In genomic region chr6:97116896-97117295, GRCm38 (mm10) we compare ENCODE assay signal across 20 mouse cellular contexts. TPM values are rescaled to one million over a fixed set of nuclear protein-coding genes. Genes with fewer than 3 reads are reported as not detected.
A peak's percentile ranks its signal among the peaks of the same experiment; 100 is the strongest.
DNase-seq lines count a peak whose midpoint lies in the region; ATAC-seq and TF ChIP-seq lines count a peak whose summit lies in the region.
"Had no signal": no experiment of that assay in that cellular context is flagged by ENCODE, and none has a peak within 500 bp of the region (broad histone marks: within the 10 kb centered on the region; RNA-seq: fewer than 3 reads in every experiment).

No protein-coding gene starts in this region.

- peak in 1 of 2 experiments; percentile 35; a peak in 1 of 4 replicates for TF ChIP-seq EP300 in MEL (IDR thresholded peaks at IDR 0.05; ENCODE audit: low read depth in 1 of 2, low read length in 2 of 2)

- H3K27me3 ChIP-seq in G1E (ENCODE audit: insufficient read depth, low read length) (no peaks in the 10 kb centered on the region), MEL (ENCODE audit: control insufficient read depth in 1 of 2, insufficient read depth in 2 of 2, low read length in 2 of 2) (no peaks in the 10 kb centered on the region)
- H3K27me3 ChIP-seq in liver, embryonic 13.5 days: no peaks in the 10 kb centered on the region
- no peaks in the 10 kb centered on the region for H3K27me3 ChIP-seq in embryonic facial prominence, embryonic 10.5 days (replicated peaks; ENCODE audit: low read depth, poor library complexity, severe bottlenecking)
- H3K27me3 ChIP-seq: heart, embryonic 13.5 days; hindbrain, embryonic 15.5 days; Patski had no signal

- no peak for TF ChIP-seq RAD21 in MEL (IDR thresholded peaks at IDR 0.05; ENCODE audit: low read depth, low read length)

- H3K4me1 ChIP-seq in G1E (ENCODE audit: insufficient read depth, low read depth, low read length): peaks cover 11% of the 10 kb centered on the region
- H3K4me1 ChIP-seq in MEL (ENCODE audit: control insufficient read depth in 1 of 2, insufficient read depth in 2 of 2, low read length in 2 of 2): no peaks in the 10 kb centered on the region
- H3K4me1 ChIP-seq in liver, embryonic 13.5 days (replicated peaks): peaks cover 12% of the 10 kb centered on the region
- no peaks in the 10 kb centered on the region for H3K4me1 ChIP-seq in embryonic facial prominence, embryonic 10.5 days
- H3K4me1 ChIP-seq: forebrain, embryonic 10.5 days; heart, embryonic 13.5 days; hindbrain, embryonic 15.5 days had no signal

- 29% methylated on average over 5 of the region's 5 CpGs for WGBS in liver, embryonic 13.5 days (ENCODE audit: insufficient replicate concordance)
- 87% methylated on average over 5 of the region's 5 CpGs for WGBS in embryonic facial prominence, embryonic 10.5 days

- no peak overlapping the region for H3K4me2 ChIP-seq in liver, embryonic 13.5 days
- H3K4me2 ChIP-seq: heart, embryonic 13.5 days; hindbrain, embryonic 15.5 days had no signal

- no peak overlapping the region for H3K27ac ChIP-seq in MEL (ENCODE audit: control insufficient read depth, low read depth, low read length)
- no peak overlapping the region for H3K27ac ChIP-seq in liver, embryonic 13.5 days
- H3K27ac ChIP-seq in embryonic facial prominence, embryonic 10.5 days (replicated peaks): no peak overlapping the region
- H3K27ac ChIP-seq: forebrain, embryonic 10.5 days; heart, embryonic 13.5 days; hindbrain, embryonic 15.5 days had no signal

- H3K9me3 ChIP-seq in G1E (replicated peaks): no peaks in the 10 kb centered on the region
- no peaks in the 10 kb centered on the region for H3K9me3 ChIP-seq in MEL (replicated peaks; ENCODE audit: insufficient read depth, low read length)
- no peaks in the 10 kb centered on the region for H3K9me3 ChIP-seq in liver, embryonic 13.5 days (replicated peaks)
- H3K9me3 ChIP-seq in embryonic facial prominence, embryonic 10.5 days: no peaks in the 10 kb centered on the region
- H3K9me3 ChIP-seq: forebrain, embryonic 10.5 days; heart, embryonic 13.5 days; hindbrain, embryonic 15.5 days had no signal

- no peak for TF ChIP-seq POLR2A in MEL (IDR thresholded peaks at IDR 0.05; ENCODE audit: control insufficient read depth in 1 of 2, insufficient read depth in 1 of 2, low read depth in 1 of 2, low read length in 2 of 2, poor library complexity in 1 of 2)

- no peak for DNase-seq in G1E (ENCODE audit: low spot score)
- no peak for DNase-seq in MEL (ENCODE audit: low read depth, low spot score)
- no peak for DNase-seq in liver, embryonic 13.5 days
- no peak for DNase-seq in embryonic facial prominence, embryonic 10.5 days (ENCODE audit: low spot score)
- DNase-seq: adrenal gland, postnatal 14 days; cerebellum, adult 18-20 months; cerebellum, adult 9-11 months; cerebellum, postnatal 36 days; gastrocnemius, postnatal 36 days; heart, postnatal 36 days had no signal

- no peak overlapping the region for H3K9ac ChIP-seq in MEL (ENCODE audit: control insufficient read depth, low read depth, low read length, poor library complexity, severe bottlenecking)
- no peak overlapping the region for H3K9ac ChIP-seq in liver, embryonic 13.5 days
- H3K9ac ChIP-seq: heart, embryonic 13.5 days; hindbrain, embryonic 15.5 days had no signal

- H3K79me2 ChIP-seq in MEL (ENCODE audit: control insufficient read depth, insufficient read depth, low read length, poor library complexity): no peaks in the 10 kb centered on the region

- H3K36me3 ChIP-seq in G1E (replicated peaks) (peaks cover 60% of the 10 kb centered on the region), MEL (ENCODE audit: control insufficient read depth in 1 of 2, insufficient read depth in 2 of 2, low read length in 2 of 2) (no peaks in the 10 kb centered on the region)
- H3K36me3 ChIP-seq in liver, embryonic 13.5 days: no peaks in the 10 kb centered on the region
- H3K36me3 ChIP-seq in embryonic facial prominence, embryonic 10.5 days (replicated peaks): peaks cover 14% of the 10 kb centered on the region

- H3K4me3 ChIP-seq in G1E (ENCODE audit: low read depth, low read length) (no peak overlapping the region), MEL (ENCODE audit: control insufficient read depth in 1 of 2, insufficient read depth in 1 of 2, low read depth in 2 of 2, low read length in 2 of 2) (no peak overlapping the region)
- H3K4me3 ChIP-seq in liver, embryonic 13.5 days (replicated peaks): no peak overlapping the region
- no peak overlapping the region for H3K4me3 ChIP-seq in embryonic facial prominence, embryonic 10.5 days
- H3K4me3 ChIP-seq: erythroblast, embryonic 14.5 days; forebrain, embryonic 10.5 days; heart, embryonic 13.5 days; hindbrain, embryonic 15.5 days had no signal

- no peak for TF ChIP-seq CTCF in G1E (IDR thresholded peaks at IDR 0.05; ENCODE audit: low read depth, low read length)
- no peak for TF ChIP-seq CTCF in MEL (IDR thresholded peaks at IDR 0.05 in 2 of 3, conservative IDR thresholded peaks at IDR 0.05 in 1 of 3; ENCODE audit: control insufficient read depth in 1 of 3, insufficient read depth in 1 of 3, low read depth in 2 of 3, low read length in 3 of 3, poor library complexity in 1 of 3, severe bottlenecking in 1 of 3)

- ATAC-seq in G1E (ENCODE audit: extremely low read depth, insufficient number of reproducible peaks, low FRiP score, poor library complexity, severe bottlenecking): peak; percentile 46; the same call in 1 of the 2 replicates
- ATAC-seq in liver, embryonic 13.5 days (ENCODE audit: low read depth): peak; percentile 48; the same call in 1 of the 2 replicates
- ATAC-seq in megakaryocyte-erythroid progenitor cell, adult 5-6 weeks (replicated peaks; ENCODE audit: low FRiP score, low TSS enrichment, poor library complexity, severe bottlenecking): peak; percentile 72
- ATAC-seq in erythroblast, adult 5-6 weeks (replicated peaks; ENCODE audit: low FRiP score, poor library complexity, severe bottlenecking): no peak
- ATAC-seq: activated CD4-positive, CD25-positive, alpha-beta regulatory T cell, adult 4 months; forebrain, embryonic 14.5 days; Patski had no signal

TF ChIP-seq in MEL, 35 proteins besides CTCF, POLR2A, EP300 and RAD21:
- TF ChIP-seq USF2 (IDR thresholded peaks at IDR 0.05; ENCODE audit: borderline replicate concordance in 1 of 2, insufficient read depth in 1 of 2, low read depth in 1 of 2, low read length in 2 of 2): no peak
- peak; percentile 71 for TF ChIP-seq TAL1 (IDR thresholded peaks at IDR 0.05; ENCODE audit: low read length)
- no peak for TF ChIP-seq ZNF384 (IDR thresholded peaks at IDR 0.05; ENCODE audit: low read depth, low read length)
- TF ChIP-seq ZKSCAN1 (IDR thresholded peaks at IDR 0.05; ENCODE audit: low read depth, low read length): no peak
TF ChIP-seq in MEL: peak in this region for 1.

RNA-seq across cellular contexts. Expression of gene Eogt, which starts 32.1 kb away (rescaled TPM):
- total RNA-seq in G1E (2014; fragmentation: Nextera tagmentation) (16.0 and 21.2 TPM in 2 replicates), G1E (2017) (10.6 and 11.9 TPM in 2 replicates), MEL (2012; rRNA removed) (4.2 and 6.0 TPM in 2 replicates)
- polyA plus RNA-seq in G1E (2012) (0.45 and 0.61 TPM in 2 replicates), MEL (2012; ENCODE audit: insufficient read depth in 1 of 2, insufficient read length in 2 of 2, low read depth in 1 of 2, low replicate concordance in 2 of 2, missing spikeins in 1 of 2) (1 to 10 TPM in 1 of 2 experiments, not detected in 1; 8.3 TPM)
- 2.0 and 2.3 TPM in 2 replicates for polyA plus RNA-seq in liver, embryonic 13.5 days (2015; fragmentation: Nextera tagmentation; extraction: Ambion mirVana)
- 2.5 and 4.5 TPM in 2 replicates for total RNA-seq in megakaryocyte-erythroid progenitor cell, adult 5-6 weeks (2014; fragmentation: Nextera tagmentation)
- 8.3 and 9.9 TPM in 2 replicates for total RNA-seq in megakaryocyte-erythroid progenitor cell, adult 5-6 weeks (2017)
- 3.3 and 6.1 TPM in 2 replicates for total RNA-seq in erythroblast, adult 5-6 weeks (2015; ENCODE audit: low replicate concordance)
- 1.7 and 4.6 TPM in 2 replicates for total RNA-seq in erythroblast, adult 5-6 weeks (2017; ENCODE audit: low replicate concordance)
- polyA plus RNA-seq in embryonic facial prominence, embryonic 10.5 days (2016; fragmentation: Nextera tagmentation; extraction: Ambion mirVana): 9.3 and 10.5 TPM in 2 replicates
- polyA plus RNA-seq: erythroblast, embryonic 14.5 days had no signal

RNA-seq across cellular contexts. Expression of gene Fam19a4, which starts 56.7 kb away (rescaled TPM):
- total RNA-seq in G1E (2014; fragmentation: Nextera tagmentation) (not detected in 2 replicates), G1E (2017) (0.06 and 0.16 TPM in 2 replicates), MEL (2012; rRNA removed) (not detected in 2 replicates)
- polyA plus RNA-seq in G1E (2012) (not detected in 2 replicates), MEL (2012; ENCODE audit: insufficient read depth in 1 of 2, insufficient read length in 2 of 2, low read depth in 1 of 2, low replicate concordance in 2 of 2, missing spikeins in 1 of 2) (not detected)
- not detected in 2 replicates for polyA plus RNA-seq in liver, embryonic 13.5 days (2015; fragmentation: Nextera tagmentation; extraction: Ambion mirVana)
- not detected in 2 replicates for total RNA-seq in megakaryocyte-erythroid progenitor cell, adult 5-6 weeks (2014; fragmentation: Nextera tagmentation)
- not detected in 2 replicates for total RNA-seq in megakaryocyte-erythroid progenitor cell, adult 5-6 weeks (2017)
- not detected in 2 replicates for total RNA-seq in erythroblast, adult 5-6 weeks (2015; ENCODE audit: low replicate concordance)
- 0.17 TPM in 1 of 2 replicates, not detected in the other for total RNA-seq in erythroblast, adult 5-6 weeks (2017; ENCODE audit: low replicate concordance)
- polyA plus RNA-seq in embryonic facial prominence, embryonic 10.5 days (2016; fragmentation: Nextera tagmentation; extraction: Ambion mirVana): 1.2 and 1.5 TPM in 2 replicates
- total RNA-seq: heart, postnatal 36 days had no signal
- polyA plus RNA-seq: erythroblast, embryonic 14.5 days; heart, embryonic 13.5 days; heart, postnatal 0 days; Patski had no signal
